Comparison of ENCODE assay signal across 27 mouse cellular contexts in genomic region chr5:27380656-27381385, GRCm38 (mm10).
DNase-seq lines count a peak whose midpoint lies in the region; ATAC-seq and TF ChIP-seq lines count a peak whose summit lies in the region.
"Had no signal": no experiment of that assay in that cellular context is flagged by ENCODE, and none has a peak within 500 bp of the region (broad histone marks: within the 10 kb centered on the region; RNA-seq: fewer than 3 reads in every experiment).

No protein-coding gene starts in this region.

- H3K27ac ChIP-seq in hindbrain, embryonic 16.5 days (ENCODE audit: low read depth, low read length) = no peak overlapping the region
- H3K27ac ChIP-seq in hindbrain, embryonic 11.5 days (ENCODE audit: low read depth, low read length) = no peak overlapping the region
- peak overlapping the region; percentile 75 for H3K27ac ChIP-seq in cerebellum, adult 2 months (ENCODE audit: insufficient read depth, low read length)
- H3K27ac ChIP-seq: heart, embryonic 10.5 days; heart, embryonic 15.5 days; hindbrain, embryonic 13.5 days; intestine, embryonic 15.5 days; kidney, postnatal 0 days; limb, embryonic 12.5 days; liver, embryonic 15.5 days; midbrain, embryonic 10.5 days had no signal

- no peak overlapping the region for H3K9ac ChIP-seq in hindbrain, embryonic 16.5 days (ENCODE audit: low read depth, low read length)
- H3K9ac ChIP-seq in hindbrain, embryonic 11.5 days (ENCODE audit: low read depth, low read length) = no peak overlapping the region
- H3K9ac ChIP-seq: heart, embryonic 15.5 days; hindbrain, embryonic 13.5 days; intestine, embryonic 15.5 days; limb, embryonic 12.5 days; liver, embryonic 15.5 days; lung, embryonic 14.5 days had no signal

- H3K9me3 ChIP-seq in hindbrain, embryonic 16.5 days (ENCODE audit: control insufficient read depth, low read length) = no peaks in the 10 kb centered on the region
- H3K9me3 ChIP-seq in hindbrain, embryonic 11.5 days (ENCODE audit: control insufficient read depth, low read length) = 0 out of 2 replicates have a peak, but pooled peaks cover 5% of the 10 kb centered on the region
- H3K9me3 ChIP-seq: G1E; heart, embryonic 10.5 days; heart, embryonic 15.5 days; hindbrain, embryonic 13.5 days; intestine, embryonic 15.5 days; limb, embryonic 12.5 days; liver, embryonic 15.5 days; midbrain, embryonic 10.5 days had no signal

- H3K4me2 ChIP-seq in hindbrain, embryonic 16.5 days (ENCODE audit: low read length) = no peak overlapping the region
- no peak overlapping the region for H3K4me2 ChIP-seq in hindbrain, embryonic 11.5 days (replicated peaks; ENCODE audit: low read depth, low read length)
- H3K4me2 ChIP-seq: heart, embryonic 15.5 days; hindbrain, embryonic 13.5 days; intestine, embryonic 15.5 days; limb, embryonic 12.5 days; liver, embryonic 15.5 days; lung, embryonic 14.5 days had no signal

- ATAC-seq in hindbrain, embryonic 16.5 days = peak; percentile 75; the same call in 1 of the 2 replicates
- no peak for ATAC-seq in hindbrain, embryonic 11.5 days (ENCODE audit: low FRiP score)
- no peak for ATAC-seq in megakaryocyte, adult 5-6 weeks (ENCODE audit: poor library complexity, severe bottlenecking)
- ATAC-seq: forebrain, embryonic 16.5 days; intestine, embryonic 15.5 days had no signal

- no peak for TF ChIP-seq POLR2A in brain, embryonic 14.5 days (IDR thresholded peaks at IDR 0.05; ENCODE audit: borderline replicate concordance, extremely low read depth, insufficient read depth, insufficient read length, poor library complexity, severe bottlenecking)
- TF ChIP-seq POLR2A in cerebellum, adult 2 months (IDR thresholded peaks at IDR 0.05; ENCODE audit: borderline replicate concordance, insufficient read depth, low read length) = no peak

- no peak for TF ChIP-seq CTCF in brain, embryonic 14.5 days (IDR thresholded peaks at IDR 0.05; ENCODE audit: borderline replicate concordance, extremely low read depth, insufficient read depth, insufficient read length)
- TF ChIP-seq CTCF in cerebellum, adult 2 months (IDR thresholded peaks at IDR 0.05; ENCODE audit: borderline replicate concordance, insufficient read depth, low read depth, low read length) = no peak

- WGBS in hindbrain, embryonic 16.5 days = 69% methylated on average over 4 of the region's 4 CpGs
- WGBS in hindbrain, embryonic 11.5 days = 83% methylated on average over 4 of the region's 4 CpGs
- 10% methylated on average over 4 of the region's 4 CpGs for WGBS in cerebellum, adult 2 months

- peaks cover 9% of the 10 kb centered on the region for H3K36me3 ChIP-seq in hindbrain, embryonic 16.5 days (ENCODE audit: control insufficient read depth, insufficient read depth, low read length)
- H3K36me3 ChIP-seq in hindbrain, embryonic 11.5 days (ENCODE audit: control insufficient read depth, insufficient read depth, low read length) = no peaks in the 10 kb centered on the region
- H3K36me3 ChIP-seq: G1E; heart, embryonic 10.5 days; heart, embryonic 15.5 days; intestine, embryonic 15.5 days; limb, embryonic 12.5 days; liver, embryonic 15.5 days had no signal

- no peaks in the 10 kb centered on the region for H3K4me1 ChIP-seq in hindbrain, embryonic 16.5 days (ENCODE audit: control insufficient read depth, insufficient read depth, low read depth, low read length)
- no peaks in the 10 kb centered on the region for H3K4me1 ChIP-seq in hindbrain, embryonic 11.5 days (replicated peaks; ENCODE audit: control insufficient read depth, insufficient read depth, low read length)
- H3K4me1 ChIP-seq in cerebellum, adult 2 months (ENCODE audit: control insufficient read depth, insufficient read depth, low read length) = peaks cover 27% of the 10 kb centered on the region; the same call in 1 of the 2 replicates
- H3K4me1 ChIP-seq: heart, embryonic 10.5 days; heart, embryonic 15.5 days; hindbrain, embryonic 13.5 days; intestine, embryonic 15.5 days; limb, embryonic 12.5 days; liver, embryonic 15.5 days; midbrain, embryonic 10.5 days had no signal

- DNase-seq in hindbrain, embryonic 11.5 days (ENCODE audit: low spot score) = no peak
- peak; percentile 7 for DNase-seq in brain, embryonic 14.5 days (ENCODE audit: low read depth)
- peak; percentile 84 to 96 for DNase-seq in cerebellum, adult 2 months
- peak; percentile 75 to 89 for DNase-seq in cerebellum, postnatal 14 days
- DNase-seq in heart, adult 11 months = no peak
- no peak for DNase-seq in urinary bladder, postnatal 25 days (ENCODE audit: low spot score)
- DNase-seq: adrenal gland, postnatal 10 days; gastrocnemius, postnatal 10 days; kidney, adult 8-10 months; kidney, postnatal 4 days; lung, embryonic 14.5 days; lung, postnatal 14 days; retina, postnatal 1 day; right cerebral cortex, postnatal 14 days had no signal

- no peaks in the 10 kb centered on the region for H3K27me3 ChIP-seq in hindbrain, embryonic 16.5 days (replicated peaks; ENCODE audit: control insufficient read depth, insufficient read depth, low read length)
- H3K27me3 ChIP-seq in hindbrain, embryonic 11.5 days (ENCODE audit: control insufficient read depth, insufficient read depth, low read length) = no peaks in the 10 kb centered on the region
- no peaks in the 10 kb centered on the region for H3K27me3 ChIP-seq in cerebellum, adult 2 months (ENCODE audit: control insufficient read depth, insufficient read depth, low read length)
- H3K27me3 ChIP-seq: heart, embryonic 15.5 days; hindbrain, embryonic 13.5 days; intestine, embryonic 15.5 days; limb, embryonic 12.5 days; liver, embryonic 15.5 days had no signal

- H3K4me3 ChIP-seq in hindbrain, embryonic 16.5 days (ENCODE audit: low read length) = no peak overlapping the region
- no peak overlapping the region for H3K4me3 ChIP-seq in hindbrain, embryonic 11.5 days (ENCODE audit: low read depth, low read length)
- H3K4me3 ChIP-seq in cerebellum, adult 2 months (replicated peaks; ENCODE audit: insufficient read depth, low read depth, low read length) = no peak overlapping the region
- H3K4me3 ChIP-seq: erythroblast, embryonic 14.5 days; heart, embryonic 10.5 days; heart, embryonic 15.5 days; hindbrain, embryonic 13.5 days; intestine, embryonic 15.5 days; limb, embryonic 12.5 days; liver, embryonic 15.5 days; midbrain, embryonic 10.5 days had no signal

Comparison
In these comparisons a context has a peak if more than half of its experiments do, and no peak if none do; other contexts are left out.
1. DNase-seq: peak in brain, embryonic 14.5 days (single experiment), cerebellum, adult 2 months (2 of 2) and cerebellum, postnatal 14 days (2 of 2); none in hindbrain, embryonic 11.5 days (single experiment), heart, adult 11 months (single experiment) and urinary bladder, postnatal 25 days (single experiment).